In the genomic region with DNA sequence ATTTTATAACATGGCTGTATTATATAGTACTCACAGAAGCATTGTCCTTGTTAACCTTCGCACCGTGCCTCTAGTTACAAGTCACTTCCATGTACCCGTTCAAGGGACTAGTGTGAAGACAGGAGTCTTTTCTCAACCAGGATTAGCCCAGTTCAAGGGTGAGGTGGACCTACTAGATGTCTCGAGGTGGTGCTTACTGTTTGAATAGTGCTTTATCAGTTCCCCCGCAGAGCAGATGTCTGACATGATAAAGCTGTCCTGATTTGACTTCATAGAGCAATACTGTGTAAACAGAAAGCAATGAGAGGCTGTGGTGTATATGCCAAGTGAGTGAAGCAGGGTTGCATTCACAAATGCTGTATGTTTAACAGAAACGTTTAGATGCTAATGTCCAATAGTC, we compare ENCODE assay signal across 17 mouse cellular contexts.
"Had no signal": no experiment of that assay in that cellular context is flagged by ENCODE, and none has a peak within 500 bp of the region (broad histone marks: within the 10 kb centered on the region; RNA-seq: fewer than 3 reads in every experiment).

No protein-coding gene starts in this region.

- H3K4me3 ChIP-seq: intestine, embryonic 15.5 days; kidney, embryonic 15.5 days; limb, embryonic 10.5 days; limb, embryonic 13.5 days; midbrain, embryonic 12.5 days; midbrain, embryonic 15.5 days; neural tube, embryonic 12.5 days; neural tube, embryonic 15.5 days had no signal

- H3K4me2 ChIP-seq: intestine, embryonic 15.5 days; kidney, embryonic 15.5 days; limb, embryonic 13.5 days; lung, embryonic 14.5 days; midbrain, embryonic 12.5 days; midbrain, embryonic 15.5 days; neural tube, embryonic 12.5 days; neural tube, embryonic 15.5 days had no signal

- DNase-seq: kidney, adult 11 months; kidney, adult 8-10 months; kidney, postnatal 10 days; kidney, postnatal 36 days; lung, embryonic 14.5 days; retina, postnatal 1 day; thymus, adult 18-20 months; thymus, postnatal 36 days had no signal

- H3K9ac ChIP-seq: intestine, embryonic 15.5 days; kidney, embryonic 15.5 days; limb, embryonic 13.5 days; lung, embryonic 14.5 days; midbrain, embryonic 12.5 days; midbrain, embryonic 15.5 days; neural tube, embryonic 12.5 days; neural tube, embryonic 15.5 days had no signal

- H3K9me3 ChIP-seq: intestine, embryonic 15.5 days; kidney, embryonic 15.5 days; limb, embryonic 10.5 days; limb, embryonic 13.5 days; midbrain, embryonic 12.5 days; midbrain, embryonic 15.5 days; neural tube, embryonic 12.5 days; neural tube, embryonic 15.5 days had no signal

- H3K27ac ChIP-seq: intestine, embryonic 15.5 days; kidney, embryonic 15.5 days; limb, embryonic 10.5 days; limb, embryonic 13.5 days; midbrain, embryonic 12.5 days; midbrain, embryonic 15.5 days; neural tube, embryonic 12.5 days; neural tube, embryonic 15.5 days had no signal

- ATAC-seq: intestine, embryonic 15.5 days; lung, postnatal 0 days; midbrain, embryonic 15.5 days had no signal

- H3K27me3 ChIP-seq: intestine, embryonic 15.5 days; kidney, embryonic 15.5 days; limb, embryonic 13.5 days; midbrain, embryonic 12.5 days; midbrain, embryonic 15.5 days; neural tube, embryonic 12.5 days; neural tube, embryonic 15.5 days had no signal

- H3K4me1 ChIP-seq: intestine, embryonic 15.5 days; kidney, embryonic 15.5 days; limb, embryonic 10.5 days; limb, embryonic 13.5 days; midbrain, embryonic 12.5 days; midbrain, embryonic 15.5 days; neural tube, embryonic 12.5 days; neural tube, embryonic 15.5 days had no signal
